Mouse (Mus musculus) small intestine, adult 2 months (tissue): ENCODE data around the gene Nab2.

Source experiments
- CTCF ChIP-seq: fragments of 200-500 bp; IDR thresholded peaks from 2 replicates; pipeline ENCODE4 v1.5.1; 2012; ENCODE audit warnings: low read depth, mild to moderate bottlenecking, control low read depth, inconsistent platforms, low read length, moderate library complexity, mixed read lengths; ENCODE audit not compliant: insufficient replicate concordance, insufficient read length; ENCODE audit errors: extremely low read depth
- POLR2A ChIP-seq: fragments of 200-500 bp; IDR thresholded peaks from 2 replicates; pipeline ENCODE4 v1.6.1; 2012; ENCODE audit warnings: low read depth, mild to moderate bottlenecking, control low read depth, inconsistent platforms, low read length, moderate library complexity

DNA sequence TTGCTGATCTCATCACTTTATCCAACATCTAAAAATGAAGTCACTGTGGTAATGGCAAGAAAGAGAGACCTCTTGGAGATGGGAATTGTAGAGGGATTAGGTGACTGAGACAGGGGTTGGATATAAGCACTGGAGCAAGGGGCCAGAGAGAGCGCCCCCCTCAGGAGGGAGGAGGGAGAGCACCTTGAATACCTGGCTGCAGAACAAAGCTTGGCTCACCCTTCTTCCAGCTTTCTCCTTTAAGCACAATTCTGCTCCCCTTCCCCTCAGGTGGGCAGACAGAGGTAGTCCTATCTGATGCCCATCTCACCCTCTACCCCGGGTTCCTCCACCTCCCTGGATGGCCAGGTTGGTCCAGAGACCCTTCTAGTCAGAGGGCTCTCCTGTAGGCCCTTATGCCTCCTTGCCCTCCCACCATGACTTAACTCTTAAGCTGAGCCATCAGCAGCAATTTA lies 36.4 kb upstream of the Nab2 start, which contains the start of gene Myo1a:
- TF ChIP-seq POLR2A (no peak), CTCF (peak; percentile 71)
